Mouse (Mus musculus) hindbrain, embryonic 14.5 days (tissue): Measurements from ENCODE around the gene Col5a1. TPM values are rescaled to one million over a fixed set of nuclear protein-coding genes. Genes with fewer than 3 reads are reported as not detected.
A peak's percentile ranks its signal among the peaks of the same experiment; 100 is the strongest.

Source experiments
- ATAC-seq: fragments of 200-750 bp; cut with Nextera tagmentation; 2 replicates; pipeline ENCODE4 v1.8.0; 2017; ENCODE audit warnings: moderate number of reproducible peaks, mild to moderate bottlenecking, moderate TSS enrichment, moderate library complexity; ENCODE audit not compliant: low FRiP score
- DNase-seq: peaks from one replicate; pipeline ENCODE4 v3.0.0-alpha.2; 2015; ENCODE audit warnings: low spot score
- H3K27ac ChIP-seq: fragments of 300-500 bp; sonication (generic); 2 replicates; pipeline ENCODE4 v1.5.1; 2014; ENCODE audit warnings: mild to moderate bottlenecking, moderate library complexity
- H3K27me3 ChIP-seq: fragments of 300-500 bp; sonication (generic); 2 replicates; pipeline ENCODE4 v1.6.1; 2014; ENCODE audit warnings: mild to moderate bottlenecking, low read length, mixed read lengths; ENCODE audit not compliant: control insufficient read depth, insufficient read depth
- H3K36me3 ChIP-seq: fragments of 300-500 bp; sonication (generic); replicated peaks from 2 replicates; pipeline ENCODE4 v1.6.1; 2014; ENCODE audit not compliant: control insufficient read depth, insufficient read depth
- H3K4me1 ChIP-seq: fragments of 300-500 bp; sonication (generic); replicated peaks from 2 replicates; pipeline ENCODE4 v1.6.1; 2014; ENCODE audit warnings: antibody characterized with exemption, low read length, mixed read lengths; ENCODE audit not compliant: control insufficient read depth, insufficient read depth
- H3K4me2 ChIP-seq: fragments of 300-500 bp; sonication (generic); replicated peaks from 2 replicates; pipeline ENCODE4 v1.6.1; 2014; ENCODE audit warnings: mild to moderate bottlenecking, moderate library complexity
- H3K4me3 ChIP-seq: fragments of 300-500 bp; sonication (generic); replicated peaks from 2 replicates; pipeline ENCODE4 v1.5.1; 2014; ENCODE audit warnings: mild to moderate bottlenecking, low read length
- H3K9ac ChIP-seq: fragments of 300-500 bp; sonication (generic); 2 replicates; pipeline ENCODE4 v1.6.1; 2014
- H3K9me3 ChIP-seq: fragments of 300-500 bp; sonication (generic); 2 replicates; pipeline ENCODE4 v1.6.1; 2016; ENCODE audit warnings: low read length; ENCODE audit not compliant: control insufficient read depth
- WGBS: fragments of 180-500 bp; shearing (Covaris S2); extraction: QIAGEN DNeasy Blood & Tissue Kit; methylation state at CpG from one replicate; pipeline ENCODE4 v1.1.7; 2014; 5-methylcytosine and 5-hydroxymethylcytosine counted together
- polyA plus RNA-seq: library from polyadenylated mRNA; unstranded; fragments of >200 nt; fragmentation: Nextera tagmentation; extraction: Ambion mirVana; gene quantifications from 2 replicates; pipeline ENCODE4 v1.2.1, GENCODE M21; 2014

Col5a1 gene
- polyA plus RNA-seq, 1 experiment from 2014 or later = 14.7 TPM

GRCm38 (mm10) chr2:27962406-27962805 lies 76.2 kb downstream of the Col5a1 start:
- WGBS = 84% methylated on average over 3 of the region's 3 CpGs
- peaks cover 9% of the 10 kb centered on the region for H3K4me1 ChIP-seq
- no peaks in the 10 kb centered on the region for H3K36me3 ChIP-seq
- H3K4me2 ChIP-seq = no peak overlapping the region
- H3K4me3 ChIP-seq = no peak overlapping the region
- no peak overlapping the region for H3K27ac ChIP-seq
- no peaks in the 10 kb centered on the region for H3K27me3 ChIP-seq
- DNase-seq = no peak
- no peak for ATAC-seq
- no peaks in the 10 kb centered on the region for H3K9me3 ChIP-seq
- no peak overlapping the region for H3K9ac ChIP-seq

- ATAC-seq = peak; percentile 52; the same call in 1 of the 2 replicates
- H3K27ac ChIP-seq = no peak overlapping the region
- 19% methylated on average over 6 of the region's 6 CpGs for WGBS
Measured at GRCm38 (mm10) chr2:27969158-27969557, 82.9 kb downstream of the Col5a1 start.

DNA sequence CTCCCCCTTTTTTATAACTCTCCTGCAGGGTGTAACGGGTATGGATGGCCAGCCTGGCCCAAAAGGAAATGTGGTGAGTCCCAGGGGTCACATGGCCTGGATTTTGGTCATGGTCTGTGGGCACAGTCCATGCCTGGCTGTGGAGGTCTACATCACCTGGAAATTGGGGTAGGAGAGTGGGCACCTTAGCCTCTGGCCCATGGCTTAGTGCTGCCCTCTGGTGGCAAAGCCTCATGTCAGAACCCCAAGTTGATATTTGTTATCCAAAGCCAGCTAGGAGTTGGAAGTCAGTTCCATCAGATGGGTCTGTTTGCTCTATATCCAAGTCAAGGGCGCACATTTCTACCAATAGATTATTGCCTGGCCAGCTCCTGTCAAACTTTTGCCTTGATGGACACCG lies 87.6 kb downstream of the Col5a1 start:
- ATAC-seq (no peak), DNase-seq (peak; percentile 73)
- no peaks in the 10 kb centered on the region for H3K27me3 ChIP-seq
- no peaks in the 10 kb centered on the region for H3K36me3 ChIP-seq
- H3K4me2 ChIP-seq = no peak overlapping the region
- no peaks in the 10 kb centered on the region for H3K9me3 ChIP-seq
- no peaks in the 10 kb centered on the region for H3K4me1 ChIP-seq
- H3K4me3 ChIP-seq = no peak overlapping the region
- no peak overlapping the region for H3K9ac ChIP-seq
- WGBS = 62% methylated on average over 3 of the region's 3 CpGs
- H3K27ac ChIP-seq = no peak overlapping the region

More at GRCm38 (mm10) chr2:27969158-27969557, 82.9 kb downstream of the Col5a1 start:
- Histone ChIP-seq H3K4me1 (no peaks in the 10 kb centered on the region), H3K4me2 (no peak overlapping the region), H3K9ac (no peak overlapping the region), H3K4me3 (no peak overlapping the region), H3K36me3 (no peaks in the 10 kb centered on the region), H3K9me3 (no peaks in the 10 kb centered on the region), H3K27me3 (no peaks in the 10 kb centered on the region)
- peak; percentile 53 for DNase-seq

GRCm38 (mm10) chr2:27975786-27976185 lies 89.6 kb downstream of the Col5a1 start:
- Histone ChIP-seq H3K27me3 (no peaks in the 10 kb centered on the region), H3K9ac (no peak overlapping the region), H3K4me2 (no peak overlapping the region), H3K4me1 (no peaks in the 10 kb centered on the region), H3K9me3 (no peaks in the 10 kb centered on the region), H3K27ac (no peak overlapping the region), H3K36me3 (no peaks in the 10 kb centered on the region), H3K4me3 (no peak overlapping the region)
- WGBS = 47% methylated on average over 3 of the region's 3 CpGs
- ATAC-seq = no peak
- DNase-seq = no peak

DNA sequence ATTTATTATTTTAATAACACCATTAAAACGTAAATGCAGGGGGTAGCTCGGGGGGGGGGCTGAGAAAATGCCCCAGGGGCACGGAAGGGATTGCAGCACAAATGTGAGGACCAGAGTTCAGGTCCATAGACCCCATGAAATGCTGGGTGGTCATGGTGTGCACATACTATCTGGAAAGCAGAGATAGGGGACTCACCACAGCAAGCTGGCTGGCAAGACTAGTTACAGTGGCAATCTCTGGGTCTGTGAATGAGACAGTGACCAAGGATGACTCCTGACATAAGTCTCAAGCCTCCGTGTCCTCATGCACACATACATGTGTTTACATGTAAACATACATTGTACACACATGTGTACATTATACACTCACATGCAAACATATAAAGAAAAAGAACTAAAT lies 90.3 kb downstream of the Col5a1 start:
- H3K4me3 ChIP-seq = no peak overlapping the region
- H3K27ac ChIP-seq = no peak overlapping the region
- 59% methylated on average over 4 of the region's 4 CpGs for WGBS
- H3K36me3 ChIP-seq = no peaks in the 10 kb centered on the region
- H3K9ac ChIP-seq = no peak overlapping the region
- no peaks in the 10 kb centered on the region for H3K27me3 ChIP-seq
- ATAC-seq (no peak), DNase-seq (no peak)
- H3K4me2 ChIP-seq = no peak overlapping the region
- no peaks in the 10 kb centered on the region for H3K9me3 ChIP-seq
- H3K4me1 ChIP-seq = no peaks in the 10 kb centered on the region

DNA sequence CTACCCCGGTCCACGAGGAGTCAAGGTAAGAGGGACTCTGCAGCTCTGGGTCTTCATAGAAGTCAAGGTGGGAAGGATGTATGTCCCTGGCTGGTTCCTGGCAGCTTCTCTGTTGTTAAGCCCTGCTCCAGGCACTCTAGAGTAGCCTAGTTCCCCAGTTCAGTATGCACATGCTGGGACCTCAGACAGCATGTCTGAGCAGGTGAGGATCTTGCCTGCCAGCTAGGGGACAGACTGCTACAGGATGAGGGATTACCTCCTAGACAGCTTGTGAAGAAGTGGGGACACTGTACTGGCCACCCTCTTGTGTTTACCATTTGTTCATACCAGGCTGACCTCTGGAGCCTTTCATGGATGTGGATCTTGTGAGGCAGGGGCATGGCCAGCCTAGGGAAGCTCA lies 94.8 kb downstream of the Col5a1 start:
- H3K27ac ChIP-seq = no peak overlapping the region
- 93% methylated on average over 2 of the region's 2 CpGs for WGBS
- H3K4me3 ChIP-seq = no peak overlapping the region
- DNase-seq (no peak), ATAC-seq (no peak)
- H3K9me3 ChIP-seq = no peaks in the 10 kb centered on the region
- H3K9ac ChIP-seq = no peak overlapping the region
- H3K4me2 ChIP-seq = no peak overlapping the region
- no peaks in the 10 kb centered on the region for H3K27me3 ChIP-seq
- no peaks in the 10 kb centered on the region for H3K36me3 ChIP-seq
- H3K4me1 ChIP-seq = no peaks in the 10 kb centered on the region

- Histone ChIP-seq H3K36me3 (no peaks in the 10 kb centered on the region), H3K9me3 (no peaks in the 10 kb centered on the region), H3K27ac (no peak overlapping the region), H3K4me3 (no peak overlapping the region), H3K9ac (no peak overlapping the region), H3K27me3 (no peaks in the 10 kb centered on the region), H3K4me2 (no peak overlapping the region), H3K4me1 (no peaks in the 10 kb centered on the region)
- ATAC-seq (no peak), DNase-seq (no peak)
- 89% methylated on average over 14 of the region's 14 CpGs for WGBS
Measured at GRCm38 (mm10) chr2:27981621-27982535, 95.7 kb downstream of the Col5a1 start.

DNA sequence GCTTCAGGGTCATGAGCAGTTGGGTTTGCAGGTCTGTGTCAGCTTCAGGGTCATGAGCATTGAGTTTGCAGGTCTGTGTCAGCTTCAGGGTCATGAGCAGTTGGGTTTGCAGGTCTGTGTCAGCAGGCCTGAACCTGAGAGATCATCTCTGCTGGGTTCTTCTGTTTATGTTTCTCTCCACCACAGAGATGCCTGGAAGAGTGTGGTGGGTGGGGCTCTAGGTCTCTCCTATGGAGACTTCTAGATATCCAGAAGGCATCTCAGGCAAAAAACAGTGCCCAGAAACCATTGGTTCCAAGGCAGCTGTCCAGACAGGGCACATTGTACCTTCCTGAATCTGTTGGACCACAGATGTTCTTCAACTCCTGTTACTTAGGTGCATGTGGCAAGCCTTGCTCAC lies 96.9 kb downstream of the Col5a1 start:
- no peaks in the 10 kb centered on the region for H3K4me1 ChIP-seq
- H3K9ac ChIP-seq = no peak overlapping the region
- DNase-seq (no peak), ATAC-seq (no peak)
- H3K36me3 ChIP-seq = no peaks in the 10 kb centered on the region
- H3K27me3 ChIP-seq = no peaks in the 10 kb centered on the region
- no peak overlapping the region for H3K27ac ChIP-seq
- no peak overlapping the region for H3K4me3 ChIP-seq
- no peak overlapping the region for H3K4me2 ChIP-seq
- H3K9me3 ChIP-seq = no peaks in the 10 kb centered on the region

DNA sequence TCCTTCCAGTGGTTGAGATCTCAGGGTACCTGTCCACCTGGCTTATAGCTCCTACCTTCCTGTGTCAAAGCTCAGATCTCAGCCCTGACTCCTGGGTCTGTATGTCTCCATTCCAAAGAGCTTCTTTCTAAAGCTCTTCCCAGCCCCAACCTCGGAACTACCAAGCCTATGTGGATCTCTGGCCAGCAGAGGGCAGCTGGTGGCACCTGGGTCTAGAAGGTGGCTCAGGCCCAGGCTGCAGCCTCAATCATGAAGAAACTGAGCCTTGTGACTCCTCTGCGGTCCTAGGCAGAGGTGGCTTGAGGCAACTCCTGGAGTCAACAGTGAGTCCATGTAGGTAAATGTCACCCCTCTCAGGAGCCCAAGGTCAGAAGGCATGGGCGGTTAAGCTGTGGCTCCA lies 97.7 kb downstream of the Col5a1 start:
- no peaks in the 10 kb centered on the region for H3K4me1 ChIP-seq
- no peaks in the 10 kb centered on the region for H3K9me3 ChIP-seq
- H3K9ac ChIP-seq = no peak overlapping the region
- no peaks in the 10 kb centered on the region for H3K27me3 ChIP-seq
- H3K27ac ChIP-seq = no peak overlapping the region
- H3K36me3 ChIP-seq = no peaks in the 10 kb centered on the region
- no peak overlapping the region for H3K4me3 ChIP-seq
- no peak for ATAC-seq
- 50% methylated on average over 3 of the region's 3 CpGs for WGBS
- H3K4me2 ChIP-seq = no peak overlapping the region
- no peak for DNase-seq
